Mouse (Mus musculus): ENCODE data around the gene Rab20.
A peak's percentile ranks its signal among the peaks of the same experiment; 100 is the strongest.

Gene Rab20

DNA sequence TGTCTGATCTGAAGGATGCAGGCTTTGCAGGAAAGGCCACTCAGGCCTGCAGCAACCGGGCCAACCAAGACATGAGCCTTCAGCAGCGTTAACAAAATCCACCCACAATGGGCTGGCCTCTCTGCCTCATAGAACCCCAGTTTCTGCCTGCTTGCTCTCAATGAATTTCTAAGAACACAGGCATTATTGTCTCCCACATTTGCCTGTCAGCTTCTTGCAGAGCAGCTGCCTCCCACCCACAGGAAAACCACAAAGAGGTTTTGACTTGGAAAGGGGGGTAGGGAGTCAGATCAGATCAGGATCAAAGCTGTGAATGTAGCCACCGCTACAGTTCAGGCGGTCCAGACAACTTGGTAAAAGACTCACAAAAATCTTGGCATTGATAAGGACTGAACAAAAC lies 25.5 kb downstream of the Rab20 start:
- no peak for DNase-seq (ENCODE audit: low spot score)

DNA sequence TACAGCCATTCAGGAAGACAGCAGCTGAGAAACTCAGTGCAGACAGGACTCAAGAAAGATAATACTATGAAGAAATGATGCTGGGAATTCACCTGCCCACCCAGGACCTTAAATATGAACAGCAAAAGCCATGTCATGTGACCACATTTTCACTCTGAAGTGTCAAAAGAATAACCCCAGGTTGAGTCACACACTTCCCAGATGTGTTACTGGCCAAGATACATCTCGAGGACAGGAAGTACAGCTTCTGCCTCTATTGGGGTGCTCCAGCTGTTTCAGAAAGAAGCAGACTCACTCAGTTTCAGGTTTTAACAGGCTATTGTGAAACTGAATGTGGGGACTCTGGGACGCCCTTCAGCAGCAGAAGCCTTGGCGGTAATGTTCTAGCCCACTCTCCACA lies 26.0 kb downstream of the Rab20 start:
- DNase-seq (ENCODE audit: low spot score): no peak

DNA sequence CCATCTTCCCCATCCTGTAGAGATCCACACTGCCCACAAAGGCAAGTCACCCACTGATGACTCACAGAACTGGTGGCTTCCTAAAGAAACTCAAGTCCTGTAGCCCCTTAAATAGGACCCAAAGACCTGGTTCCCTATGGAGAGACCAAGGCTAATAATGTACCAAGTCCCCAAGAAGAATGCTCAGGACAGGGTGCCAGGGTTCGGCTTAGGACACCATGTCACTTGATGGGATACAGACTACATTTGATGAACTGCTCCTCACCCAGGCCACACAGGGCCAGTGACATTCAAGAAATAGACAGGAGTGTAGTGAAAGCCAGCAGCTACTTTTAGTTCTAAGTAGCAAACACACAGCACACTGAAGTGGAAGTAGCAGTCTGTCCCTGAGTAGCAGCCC lies 26.4 kb downstream of the Rab20 start:
- DNase-seq (ENCODE audit: low spot score): no peak

DNA sequence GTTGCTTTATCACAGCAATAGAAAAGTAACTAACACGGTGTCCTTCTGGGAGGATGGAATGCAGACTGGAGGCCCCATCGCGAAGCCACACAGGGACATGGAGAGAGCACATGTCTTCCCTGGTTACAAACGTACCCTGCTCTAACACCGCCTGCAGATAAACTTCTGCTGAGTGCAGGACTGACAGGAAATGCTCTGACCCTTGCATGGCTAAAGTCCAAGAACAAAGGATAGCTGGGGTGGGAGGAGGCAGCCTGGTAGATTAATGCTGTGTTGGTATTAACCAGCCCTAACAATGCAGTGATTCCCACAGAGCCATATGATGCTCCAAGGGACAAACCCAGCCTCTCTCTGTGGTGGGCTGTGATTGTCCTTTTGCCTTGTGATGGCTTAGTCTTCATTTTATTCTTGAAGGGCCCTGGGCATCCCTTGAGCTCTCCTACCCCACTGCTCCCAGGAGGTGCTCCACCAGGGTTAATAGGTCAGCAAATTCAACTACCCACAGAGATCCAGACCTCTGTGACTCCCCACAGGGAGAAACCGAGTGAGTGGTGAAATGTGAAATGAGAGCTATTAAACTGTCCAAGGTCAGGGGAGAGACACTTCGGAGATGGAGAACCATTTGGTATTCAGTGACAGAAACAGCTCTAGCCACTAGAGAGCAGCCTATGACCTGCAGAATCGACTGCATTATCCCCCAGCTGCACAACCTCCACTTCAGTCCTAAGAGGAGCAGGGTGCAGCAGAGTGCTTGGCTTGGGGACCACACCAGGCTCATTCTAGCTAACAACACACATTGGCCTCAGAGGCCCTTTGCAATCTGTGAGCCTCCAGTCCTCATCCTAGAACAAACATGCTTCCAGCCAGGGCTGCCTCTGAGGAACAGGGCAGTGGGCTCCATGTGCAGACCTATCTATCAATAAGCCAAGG lies 28.1 kb downstream of the Rab20 start:
- DNase-seq (ENCODE audit: low spot score): no peak

DNA sequence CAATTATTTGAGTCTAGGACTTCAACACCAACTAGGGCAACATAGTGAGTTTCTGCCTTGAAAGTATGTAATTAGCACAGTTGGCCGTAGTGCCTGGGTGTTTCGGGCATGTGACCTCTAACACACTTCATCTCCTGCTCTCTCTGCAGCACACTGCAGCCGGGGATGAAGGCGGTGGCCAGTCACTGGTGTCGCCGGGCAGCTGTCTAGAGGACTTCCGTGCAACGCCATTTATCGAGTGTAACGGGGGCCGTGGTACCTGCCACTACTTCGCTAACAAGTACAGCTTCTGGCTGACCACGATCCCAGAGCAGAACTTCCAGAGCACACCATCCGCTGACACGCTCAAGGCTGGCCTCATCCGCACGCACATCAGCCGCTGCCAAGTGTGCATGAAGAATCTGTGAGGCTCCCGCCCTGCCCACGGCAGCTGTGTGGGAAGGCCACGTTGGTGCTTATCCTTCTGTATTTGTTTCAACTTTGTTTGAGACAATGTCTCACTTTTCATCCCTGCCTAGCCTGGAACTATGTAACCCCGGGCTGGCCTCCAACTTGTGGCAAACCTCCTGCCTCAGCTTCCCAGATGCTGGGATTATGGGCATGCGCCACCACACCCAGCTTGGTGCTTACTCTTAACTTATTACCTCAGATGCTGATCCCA lies 30.5 kb downstream of the Rab20 start:
- DNase-seq (ENCODE audit: low spot score): no peak

DNA sequence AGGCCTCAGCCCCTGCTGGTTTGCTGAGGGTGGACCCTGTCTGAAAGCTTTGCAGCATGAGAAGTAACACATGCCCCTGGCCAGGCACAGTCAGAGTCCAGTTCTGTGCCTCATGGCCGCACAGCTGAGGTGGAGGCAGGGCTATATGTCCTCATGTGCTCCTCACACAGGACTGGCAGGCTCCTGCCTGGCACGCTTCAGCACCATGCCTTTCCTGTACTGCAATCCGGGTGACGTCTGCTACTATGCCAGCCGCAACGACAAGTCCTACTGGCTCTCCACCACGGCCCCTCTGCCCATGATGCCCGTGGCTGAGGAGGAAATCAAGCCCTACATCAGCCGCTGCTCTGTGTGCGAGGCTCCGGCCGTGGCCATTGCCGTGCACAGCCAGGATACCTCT lies 32.7 kb downstream of the Rab20 start:
- DNase-seq (ENCODE audit: low spot score): no peak

DNA sequence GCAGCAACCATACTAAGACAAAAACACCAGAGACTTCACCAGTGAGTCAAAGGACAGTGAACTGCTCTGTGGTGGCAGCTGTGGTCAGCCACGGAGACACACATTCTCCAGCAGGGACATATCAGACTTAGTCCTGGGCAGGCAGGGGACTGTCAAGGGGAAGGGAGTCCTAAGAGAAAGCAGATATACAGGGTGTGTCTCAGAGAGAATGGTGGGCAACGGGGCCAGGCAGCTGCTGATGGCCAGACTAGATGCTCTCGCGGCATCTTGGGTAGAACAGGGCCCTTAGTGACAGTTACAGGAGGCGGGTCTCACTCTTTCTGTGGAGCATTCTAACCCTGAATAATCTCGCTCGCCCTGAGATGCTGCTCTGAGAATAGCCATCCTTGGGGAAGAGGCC lies 34.3 kb downstream of the Rab20 start:
- no peak for DNase-seq (ENCODE audit: low spot score)

DNA sequence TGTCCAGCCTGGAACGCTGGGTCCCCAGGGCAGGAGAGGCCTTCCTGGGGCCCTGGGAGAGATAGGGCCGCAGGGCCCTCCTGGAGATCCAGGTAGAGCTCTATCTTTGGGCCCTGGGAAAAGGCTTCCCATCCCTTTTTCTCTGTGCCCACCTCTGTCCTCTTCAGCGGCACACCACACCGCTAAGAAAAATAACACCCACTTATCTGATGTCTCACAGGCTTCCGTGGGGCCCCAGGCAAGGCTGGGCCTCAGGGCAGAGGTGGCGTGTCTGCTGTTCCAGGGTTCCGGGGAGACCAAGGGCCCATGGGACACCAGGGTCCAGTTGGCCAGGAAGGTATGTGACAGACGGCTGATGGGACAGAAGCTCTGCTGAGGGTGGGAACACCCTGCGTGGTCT lies 34.9 kb downstream of the Rab20 start:
- DNase-seq (ENCODE audit: low spot score): no peak

DNA sequence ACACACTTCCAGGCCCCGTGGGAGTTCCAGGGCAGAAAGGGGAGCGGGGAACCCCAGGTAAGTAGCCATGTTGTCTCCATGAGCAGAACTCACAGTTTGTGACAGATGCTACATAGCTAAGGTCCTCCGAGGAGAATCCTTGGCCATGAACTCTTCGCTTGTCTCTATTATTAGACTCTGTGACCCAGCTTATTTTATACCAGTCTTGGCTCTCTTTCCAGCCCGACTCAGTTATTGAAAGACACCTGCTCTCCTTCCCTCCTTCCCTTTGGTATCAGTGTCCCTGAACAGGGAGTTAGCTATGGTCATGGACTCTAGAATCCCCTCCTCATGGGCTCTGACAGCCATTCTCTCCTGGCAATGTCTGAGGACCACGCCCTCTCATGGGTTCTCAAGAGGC lies 37.2 kb downstream of the Rab20 start:
- no peak for DNase-seq (ENCODE audit: low spot score)

DNA sequence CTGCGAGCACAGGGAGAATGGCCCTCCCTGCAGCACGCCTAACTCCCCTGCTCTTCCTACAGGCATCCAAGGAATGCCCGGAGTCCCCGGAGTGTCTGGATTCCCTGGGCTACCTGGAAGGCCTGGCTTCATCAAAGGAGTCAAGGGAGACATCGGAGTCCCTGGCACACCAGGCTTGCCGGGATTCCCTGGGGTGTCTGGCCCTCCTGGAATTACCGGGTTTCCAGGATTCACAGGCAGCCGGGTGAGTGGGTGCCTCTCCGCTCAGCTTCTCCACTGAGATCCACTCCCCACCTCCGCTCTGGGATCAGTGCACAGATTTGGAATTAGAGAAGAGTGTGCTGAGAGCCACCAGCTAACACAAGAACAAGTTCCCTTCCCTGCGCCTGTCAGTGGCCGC lies 40.6 kb downstream of the Rab20 start:
- no peak for DNase-seq (ENCODE audit: low spot score)

DNA sequence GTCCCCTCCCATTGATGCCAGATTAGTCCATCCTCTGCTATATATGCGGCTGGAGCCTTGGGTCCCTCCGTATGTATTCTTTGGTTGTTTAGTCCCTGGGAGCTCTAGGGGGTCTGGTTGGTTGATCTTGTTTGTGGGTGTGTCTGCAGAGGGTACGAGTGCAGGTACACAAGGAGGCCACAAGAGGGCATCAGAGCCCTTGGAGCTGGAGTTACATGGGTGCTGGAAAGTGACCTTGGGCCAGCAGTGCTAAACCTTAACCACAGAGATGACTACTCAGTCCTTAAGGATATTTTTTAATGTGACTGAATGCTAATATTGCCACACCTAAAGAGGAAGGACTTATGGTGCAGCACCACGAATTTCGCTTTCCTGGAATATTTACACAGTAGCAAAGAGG lies 47.8 kb downstream of the Rab20 start:
- DNase-seq (ENCODE audit: low spot score): no peak

DNA sequence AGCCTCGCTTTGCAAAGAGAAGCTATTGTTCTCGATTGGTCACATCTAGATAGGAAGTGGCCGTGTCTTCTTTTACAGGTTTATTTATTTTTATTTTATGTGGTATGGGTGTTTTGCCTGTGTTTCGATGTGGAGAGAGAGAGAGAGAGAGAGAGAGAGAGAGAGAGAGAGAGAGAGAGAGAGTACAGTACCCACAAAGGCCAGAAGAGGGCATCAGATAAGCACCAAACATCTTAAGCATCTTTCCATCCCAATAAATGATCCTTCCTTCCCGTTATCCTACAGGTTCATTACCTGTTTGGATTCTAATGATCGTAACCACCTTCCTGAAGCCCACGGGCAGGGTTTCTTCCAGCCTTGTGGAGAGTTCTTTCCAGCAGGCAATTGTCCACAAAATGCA lies 55.4 kb downstream of the Rab20 start:
- no peak for DNase-seq (ENCODE audit: low spot score)

DNA sequence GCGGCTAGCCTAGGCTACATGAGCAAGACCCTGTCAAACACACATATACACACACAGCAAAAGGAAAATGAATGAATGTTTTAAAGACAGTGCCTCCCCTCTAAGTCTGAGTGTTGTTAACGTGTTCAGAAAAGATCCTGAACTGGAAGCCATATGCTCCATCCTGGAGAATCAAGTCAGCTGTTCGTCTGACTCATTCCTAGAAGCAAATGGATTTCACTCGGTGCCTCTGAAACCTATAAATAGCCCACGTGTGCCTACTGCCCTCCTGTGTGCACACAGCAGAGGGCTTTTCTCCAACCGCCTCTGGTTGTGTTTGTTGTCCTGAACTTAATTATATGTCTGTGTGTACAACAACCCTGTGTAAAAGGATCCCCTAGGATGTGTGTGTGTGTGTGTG lies 56.5 kb downstream of the Rab20 start:
- DNase-seq (ENCODE audit: low spot score): no peak

DNA sequence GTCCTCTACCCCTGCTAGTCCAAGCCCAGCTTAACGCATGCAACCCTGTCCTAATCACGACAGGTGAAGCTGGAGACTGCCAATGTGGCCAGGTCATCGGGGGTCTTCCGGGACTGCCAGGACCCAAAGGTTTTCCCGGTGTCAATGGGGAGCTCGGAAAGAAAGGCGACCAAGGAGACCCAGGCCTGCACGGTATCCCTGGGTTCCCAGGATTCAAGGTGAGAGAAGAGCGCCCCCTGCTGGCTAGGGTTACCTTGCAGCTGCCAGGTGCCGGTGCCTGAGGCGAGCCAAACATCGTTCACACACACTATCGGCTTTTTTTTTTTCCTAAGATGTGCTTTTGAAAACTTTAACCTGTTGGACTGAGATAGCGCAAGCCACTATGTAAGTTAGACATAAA lies 57.4 kb downstream of the Rab20 start:
- no peak for DNase-seq (ENCODE audit: low spot score)

DNA sequence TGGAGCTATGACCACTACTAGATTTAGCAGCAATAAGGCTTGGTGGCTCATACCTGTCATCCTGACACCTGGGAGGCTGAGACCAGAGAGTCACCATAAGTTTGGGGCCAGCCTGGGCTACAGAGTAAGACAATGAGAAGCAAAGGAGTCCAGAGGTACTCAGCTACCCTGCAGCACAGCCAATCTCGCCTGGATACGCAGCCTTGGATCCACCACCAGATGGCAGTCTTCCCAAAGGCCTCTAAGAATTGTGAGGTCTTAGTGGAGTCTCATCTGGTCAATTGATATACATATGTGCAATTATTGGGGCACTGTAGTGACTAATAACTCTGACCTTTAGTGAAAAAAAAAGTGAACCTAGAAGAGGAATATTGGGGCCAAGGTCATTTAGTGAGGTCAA lies 58.9 kb downstream of the Rab20 start:
- peak; percentile 67 for DNase-seq (ENCODE audit: low spot score)

DNA sequence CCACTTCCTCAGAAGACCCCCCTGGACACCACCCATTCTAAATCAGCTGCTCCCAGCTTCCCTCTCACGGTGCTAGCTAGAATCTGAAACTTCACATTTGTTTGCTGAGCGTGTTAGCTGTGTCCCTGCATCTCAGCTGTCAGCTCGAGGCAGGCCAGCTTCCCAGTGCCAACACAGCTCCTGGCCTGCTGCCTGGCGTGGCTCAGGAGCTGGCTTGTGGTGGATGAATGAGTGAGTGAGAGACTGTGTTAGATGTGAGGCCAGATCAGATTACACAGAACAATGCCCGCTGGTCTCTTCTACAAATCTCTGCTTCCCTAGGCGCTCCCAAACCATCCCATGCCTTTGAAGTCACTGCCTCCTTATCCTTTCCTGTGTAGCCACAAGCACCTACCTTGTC lies 59.3 kb downstream of the Rab20 start:
- peak; percentile 36 for DNase-seq (ENCODE audit: low spot score)

DNA sequence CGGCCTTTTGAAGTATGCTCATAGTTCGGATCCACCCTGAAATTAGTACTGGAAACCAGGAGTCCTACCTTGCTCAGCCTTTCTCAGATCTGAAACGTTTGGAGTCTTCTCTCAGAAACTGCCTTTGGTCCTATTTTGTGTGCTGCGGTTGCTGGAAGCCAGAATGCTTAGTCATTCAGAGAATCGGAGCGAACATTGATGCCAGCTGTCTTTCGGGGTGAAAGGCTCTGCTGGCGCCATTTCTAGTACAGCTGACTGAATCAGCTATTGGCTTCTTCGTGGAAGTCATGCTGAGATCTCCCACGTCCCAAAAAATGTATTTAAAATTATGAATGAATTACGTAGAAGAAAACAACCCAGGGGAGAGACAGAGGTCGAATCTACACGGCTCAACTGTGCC lies 60.7 kb downstream of the Rab20 start:
- no peak for DNase-seq (ENCODE audit: low spot score)

DNA sequence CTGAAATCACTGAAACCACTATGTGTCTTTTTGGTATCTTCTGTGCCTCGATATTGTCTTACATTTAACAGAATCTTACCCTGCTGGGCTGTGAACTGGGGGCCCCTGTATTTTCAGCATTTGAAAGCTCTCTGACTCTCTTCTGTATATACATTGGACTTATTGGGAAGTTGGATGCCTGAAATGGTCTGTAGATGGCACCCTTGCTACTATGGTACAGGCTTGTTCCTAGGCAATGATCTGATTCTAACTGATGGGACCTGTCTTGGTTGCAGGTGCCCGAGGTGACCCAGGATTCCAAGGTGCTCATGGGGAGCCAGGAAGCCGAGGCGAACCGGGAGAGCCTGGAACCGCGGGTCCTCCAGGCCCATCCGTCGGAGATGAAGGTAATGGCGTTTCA lies 63.4 kb downstream of the Rab20 start:
- DNase-seq (ENCODE audit: low spot score): no peak

DNA sequence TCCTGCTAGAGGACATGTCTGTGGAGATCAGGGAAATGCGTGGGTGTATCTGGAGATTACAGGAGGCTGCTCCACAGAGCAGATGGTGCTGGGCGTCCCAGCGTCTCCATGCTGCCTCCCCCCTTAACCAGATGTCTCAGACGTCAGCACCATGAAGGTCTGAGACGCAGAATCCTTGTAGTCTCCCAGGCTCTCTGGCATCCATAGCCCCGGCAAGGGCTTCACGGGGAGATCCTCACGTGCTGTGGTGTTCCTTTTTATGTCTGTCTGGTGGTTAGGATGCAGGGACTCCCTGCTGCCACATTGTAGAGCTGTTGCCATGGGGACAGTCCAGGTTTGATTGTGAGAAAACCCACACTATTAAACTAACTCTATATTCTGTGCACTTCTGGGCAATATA lies 64.2 kb downstream of the Rab20 start:
- no peak for DNase-seq (ENCODE audit: low spot score)

DNA sequence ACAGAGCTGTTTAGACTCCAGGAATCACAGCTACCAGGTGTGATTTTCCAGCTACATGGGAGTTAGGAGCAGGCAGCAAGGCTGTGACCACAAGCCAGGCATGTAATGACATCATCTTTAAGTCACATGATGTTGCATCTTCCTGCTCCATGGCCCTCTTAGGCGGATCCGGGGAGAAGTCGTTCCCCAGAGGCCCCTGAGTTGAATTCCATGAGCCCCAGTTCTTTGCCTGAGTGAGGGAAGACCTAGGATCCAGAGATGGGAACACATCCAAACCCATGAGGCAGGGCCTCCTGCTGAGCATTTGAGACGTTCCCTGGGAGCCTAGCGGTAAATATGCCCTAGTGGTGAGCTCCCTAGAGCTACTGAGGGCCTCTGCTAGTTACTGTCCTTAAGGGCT lies 66.1 kb downstream of the Rab20 start:
- no peak for DNase-seq (ENCODE audit: low spot score)

DNA sequence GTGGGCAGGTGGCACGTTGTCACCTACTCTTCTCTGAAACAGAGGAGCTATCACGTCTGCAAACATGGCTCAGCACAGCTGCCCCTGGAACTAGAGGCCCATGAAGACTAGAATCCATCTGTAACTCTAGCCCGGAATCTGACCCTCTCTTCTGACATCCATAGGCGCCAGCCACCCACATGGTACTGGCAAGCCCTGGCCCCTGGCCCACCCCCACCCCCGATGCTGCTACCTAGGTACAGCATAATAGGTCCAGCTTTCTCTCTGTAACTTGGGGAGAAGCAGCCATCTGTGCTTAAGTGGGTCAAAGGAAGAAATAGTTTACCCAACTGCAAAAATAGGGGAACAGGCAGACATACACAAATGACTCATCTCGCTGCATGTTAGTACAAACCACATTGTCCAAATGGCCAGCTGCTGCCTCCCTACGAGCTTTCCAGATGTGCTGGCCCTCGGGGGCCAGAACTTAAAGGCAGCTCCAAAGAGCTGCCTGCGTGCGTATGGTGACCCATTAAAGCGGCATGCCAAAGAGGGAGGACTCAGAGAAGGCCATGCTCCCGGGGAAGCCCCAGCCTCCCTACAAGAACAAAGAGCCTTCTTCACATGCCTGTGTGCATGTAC lies 66.9 kb downstream of the Rab20 start:
- DNase-seq (ENCODE audit: low spot score): no peak

DNA sequence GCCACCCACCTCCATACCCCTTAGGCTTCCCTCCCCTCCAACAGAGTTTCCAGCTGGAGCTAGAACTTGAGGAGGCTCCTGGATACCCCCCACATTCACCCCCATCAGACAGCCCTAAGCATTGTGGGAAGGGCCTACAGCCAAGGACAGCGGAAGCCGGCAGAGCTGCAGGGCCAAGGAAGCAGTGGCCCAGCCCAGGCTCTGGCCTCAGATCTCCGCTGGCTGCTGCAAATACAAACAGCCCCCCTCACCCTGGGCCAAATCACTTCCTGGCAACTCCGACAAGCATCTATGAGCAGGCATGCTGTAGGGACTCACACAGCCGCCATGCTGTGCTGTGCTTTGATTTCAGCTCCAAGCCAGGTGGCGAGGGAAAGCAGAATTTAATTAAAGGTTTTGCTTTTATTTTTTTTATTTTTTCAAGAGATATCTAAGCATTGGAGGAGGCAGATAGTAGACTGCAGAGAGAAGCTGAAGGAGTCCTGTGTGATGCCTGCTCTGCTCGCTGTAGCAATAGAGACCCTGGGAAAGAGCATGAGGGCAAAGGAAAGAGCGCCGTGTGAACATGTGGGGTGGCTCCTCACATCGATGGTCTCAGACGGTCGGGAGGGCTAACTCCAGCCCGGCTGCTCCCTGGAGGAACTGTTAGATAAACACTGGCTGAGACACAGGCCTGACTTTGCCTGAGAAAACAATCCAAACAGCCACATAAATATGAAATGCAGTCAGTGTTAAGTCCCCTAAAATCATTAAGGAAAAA lies 72.6 kb downstream of the Rab20 start:
- DNase-seq (ENCODE audit: low spot score): peak; percentile 86

DNA sequence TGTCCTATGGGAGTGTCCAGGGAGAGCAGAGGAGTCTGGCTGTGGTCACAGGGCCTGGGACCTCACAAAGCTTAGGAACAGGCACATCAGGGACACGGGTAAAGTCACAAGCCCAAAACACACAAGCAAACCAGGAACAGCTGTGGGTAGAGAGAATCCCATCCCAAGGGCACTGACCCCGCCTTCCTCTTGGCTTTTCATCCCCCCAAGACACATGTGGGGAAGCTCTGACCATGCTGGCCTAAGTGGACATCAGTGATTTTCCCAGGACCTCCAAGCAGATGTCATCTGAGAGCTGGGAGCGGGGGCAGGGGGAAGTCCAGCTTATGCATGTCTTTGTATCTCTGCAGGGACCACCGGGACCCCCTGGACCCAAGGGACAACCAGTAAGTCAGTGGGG lies 73.9 kb downstream of the Rab20 start:
- no peak for DNase-seq (ENCODE audit: low spot score)
